Mouse (Mus musculus) cerebellum, postnatal 4 days (tissue): Measurements from ENCODE around the gene Banp.

Experiments
- DNase-seq, 2 experiments: peaks; one replicate each; pipeline ENCODE4 v3.0.0; 2022; ENCODE audit warnings: low spot score in 2 of 2, mixed read lengths in 1 of 2

Banp gene

DNA sequence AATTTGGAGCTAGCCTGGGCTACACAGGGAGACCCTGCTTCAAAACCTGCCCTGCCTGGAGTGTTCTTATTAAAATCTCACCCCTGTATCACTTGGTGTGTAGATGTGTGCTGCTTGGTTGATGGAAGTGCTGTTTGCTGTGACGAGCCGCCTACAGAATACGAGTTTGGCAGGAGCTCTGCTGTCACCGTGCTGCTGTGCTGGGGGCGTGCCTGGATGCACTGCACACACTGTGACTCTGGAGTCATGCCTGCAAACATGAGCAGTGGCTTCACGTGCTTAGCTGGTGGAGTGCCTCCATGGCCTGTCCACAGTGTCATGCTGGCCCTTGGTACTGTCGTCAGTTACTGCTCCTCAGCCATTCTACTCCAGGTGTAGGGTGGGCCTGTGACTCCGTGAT is 109.4 kb downstream of the Banp start:
- DNase-seq, result no peak

DNA sequence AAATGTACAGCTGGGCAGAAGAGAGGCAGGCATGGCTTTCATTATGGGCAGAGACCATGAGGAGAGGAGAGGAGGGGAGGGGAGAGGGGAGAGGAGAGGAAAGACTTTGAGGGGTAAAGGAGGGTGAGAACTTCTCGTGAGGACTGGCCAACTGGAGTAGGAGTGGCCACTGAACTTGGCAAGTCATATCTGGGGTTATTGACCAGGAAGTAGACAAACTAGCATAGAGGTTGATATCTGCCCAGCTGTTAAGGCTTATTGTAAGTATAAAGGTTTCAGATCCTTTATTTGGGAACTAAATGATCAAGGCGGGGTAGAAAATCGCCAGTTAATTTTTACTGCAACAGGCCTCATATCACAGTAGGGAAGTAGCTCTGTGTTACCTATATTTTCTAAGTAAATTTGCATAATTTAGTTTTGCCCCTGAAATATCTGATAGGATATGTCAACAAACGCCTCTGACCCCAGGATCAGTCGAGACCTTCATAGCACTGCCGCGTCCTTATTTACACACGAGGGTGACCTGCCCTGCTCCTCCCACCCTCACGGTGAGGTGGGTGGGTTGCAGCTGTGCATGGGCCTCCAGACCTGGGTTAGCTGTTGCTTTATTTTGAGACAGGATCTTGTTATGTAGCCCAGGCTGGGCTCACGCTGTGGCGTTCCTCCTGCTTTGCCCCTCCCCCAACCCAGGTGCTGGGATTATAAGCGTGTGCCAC is 113.1 kb downstream of the Banp start:
- no peak for DNase-seq

DNA sequence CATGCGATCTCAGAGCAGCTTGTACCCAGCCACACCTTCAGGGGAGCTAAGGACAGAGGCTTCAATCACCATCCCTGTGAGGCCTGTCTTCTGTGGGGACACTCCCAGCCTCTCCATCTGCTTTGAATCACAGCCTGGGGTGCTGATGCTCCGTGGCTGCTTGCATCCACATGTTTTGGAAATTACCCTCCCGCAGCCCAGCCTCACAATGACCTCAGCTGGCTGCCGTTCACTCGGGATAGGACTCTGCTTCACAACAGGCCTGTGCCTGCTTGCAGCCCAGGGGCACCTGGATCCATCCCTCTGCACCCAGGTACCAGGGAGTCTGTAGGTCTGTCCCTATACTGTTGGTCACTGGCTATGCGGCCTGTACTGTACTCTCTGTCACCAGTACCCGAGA is 114.8 kb downstream of the Banp start:
- DNase-seq, result no peak

DNA sequence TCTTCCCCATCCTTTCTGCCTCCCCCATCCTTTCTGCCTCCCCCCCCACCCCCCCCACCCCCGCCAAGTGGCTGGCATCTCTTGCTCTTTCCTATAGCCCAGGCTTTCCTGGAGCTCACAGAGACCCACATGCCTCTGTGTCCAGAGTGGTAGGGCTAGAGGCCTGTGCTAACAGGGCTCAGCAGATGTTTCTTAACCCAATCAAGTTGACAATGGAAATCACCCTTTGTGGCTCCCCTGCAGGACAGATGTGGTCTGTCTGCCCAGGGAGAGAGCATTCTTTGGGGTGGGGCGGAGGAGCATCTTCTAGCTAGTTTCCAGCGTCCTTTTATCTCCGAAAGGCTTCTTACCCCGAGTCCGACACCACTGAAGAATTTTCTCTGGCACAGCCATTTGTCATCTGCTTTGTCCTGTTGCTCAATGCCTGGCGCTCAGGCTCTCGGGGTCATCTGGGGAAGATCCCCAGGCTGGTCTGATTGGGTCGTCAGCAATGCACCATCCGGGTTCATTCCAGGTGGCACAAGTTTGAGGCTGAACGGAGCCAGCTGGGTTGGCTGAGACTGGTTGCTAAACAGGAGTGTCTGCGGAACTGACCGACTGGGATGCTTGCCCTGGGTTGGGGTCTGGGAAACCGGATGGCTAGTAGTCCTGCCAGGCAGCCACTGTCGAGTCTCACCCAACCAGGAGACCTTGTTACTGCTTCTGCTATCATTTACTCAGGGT is 118.4 kb downstream of the Banp start:
- DNase-seq, result no peak

DNA sequence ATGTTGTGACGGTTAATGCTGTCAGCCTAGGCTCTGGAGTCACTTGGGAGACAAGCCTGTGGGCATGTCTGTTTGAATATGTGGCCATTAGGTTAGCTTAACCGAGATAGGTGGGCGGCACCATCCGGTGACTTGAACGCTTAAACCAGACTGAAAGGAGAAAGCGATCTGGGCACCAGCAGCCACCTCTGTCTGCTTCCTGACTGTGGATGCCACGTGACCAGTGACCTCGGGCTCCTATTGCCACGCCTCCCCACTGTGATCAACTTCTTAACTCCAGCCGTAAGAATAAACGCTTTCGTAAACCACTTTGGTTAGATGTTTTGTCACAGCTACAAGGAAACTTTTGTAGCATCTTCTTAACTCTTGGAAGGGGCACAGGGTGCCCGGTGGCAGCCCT is 119.1 kb downstream of the Banp start:
- no peak for DNase-seq

DNA sequence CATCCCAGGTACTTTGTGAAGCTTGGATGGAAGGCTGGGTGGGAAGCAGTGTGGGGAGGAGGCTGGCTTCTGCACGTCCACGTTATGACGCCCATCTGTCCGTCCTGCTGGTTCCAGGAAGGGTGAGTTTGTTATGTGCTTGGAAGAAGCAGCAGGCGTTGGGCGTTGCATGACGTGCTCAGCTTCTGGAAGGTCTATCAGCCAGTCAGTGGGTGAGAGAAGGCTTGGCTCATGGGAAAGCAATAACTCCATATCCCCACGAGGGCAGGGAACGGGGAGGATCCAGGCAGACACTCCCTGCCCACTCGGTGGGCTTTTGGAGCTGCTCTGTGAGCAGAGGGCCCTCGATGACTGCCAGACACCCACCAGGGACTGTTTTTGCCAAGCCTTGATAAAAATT is 119.7 kb downstream of the Banp start:
- no peak for DNase-seq

DNA sequence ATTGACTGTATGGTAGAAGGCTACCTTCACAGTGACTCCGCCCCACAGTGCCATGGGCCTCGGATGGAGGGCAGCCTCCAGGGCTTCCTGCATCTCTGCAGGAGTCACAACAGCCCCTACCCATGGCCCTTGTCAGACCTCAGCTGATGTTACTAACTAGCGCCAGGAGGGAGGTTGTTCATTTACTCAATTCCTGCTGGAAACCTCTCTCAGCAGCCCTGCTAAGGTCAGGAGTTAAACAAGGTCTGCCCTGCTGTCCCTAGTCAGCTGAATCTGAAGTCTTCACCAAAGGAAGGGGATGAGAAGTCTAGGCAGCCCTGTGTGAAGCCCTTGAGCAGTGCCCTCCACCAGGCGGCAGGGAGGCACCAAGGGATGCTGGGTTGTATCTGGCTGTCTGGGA is 121.6 kb downstream of the Banp start:
- no peak for DNase-seq

DNA sequence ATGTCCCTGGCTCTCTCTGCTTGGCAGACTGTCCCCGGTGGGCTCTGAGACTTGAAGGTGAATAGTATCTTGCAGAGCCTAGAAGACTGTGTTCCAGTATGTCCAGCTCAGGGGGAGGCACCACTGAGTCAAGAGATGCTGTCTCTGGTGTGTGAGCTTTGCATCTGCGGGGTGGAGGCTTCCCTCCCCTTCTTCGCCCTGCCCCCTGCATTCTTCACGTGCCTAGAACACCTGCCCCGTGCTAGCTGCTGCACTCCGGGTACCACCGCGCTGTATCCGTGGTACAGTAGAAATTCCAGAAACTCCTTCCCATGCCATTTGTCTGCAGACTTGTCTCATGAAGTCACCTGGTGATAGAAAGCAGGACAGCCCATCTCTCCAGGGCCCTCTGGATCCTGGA is 124.4 kb downstream of the Banp start:
- DNase-seq, result no peak

DNA sequence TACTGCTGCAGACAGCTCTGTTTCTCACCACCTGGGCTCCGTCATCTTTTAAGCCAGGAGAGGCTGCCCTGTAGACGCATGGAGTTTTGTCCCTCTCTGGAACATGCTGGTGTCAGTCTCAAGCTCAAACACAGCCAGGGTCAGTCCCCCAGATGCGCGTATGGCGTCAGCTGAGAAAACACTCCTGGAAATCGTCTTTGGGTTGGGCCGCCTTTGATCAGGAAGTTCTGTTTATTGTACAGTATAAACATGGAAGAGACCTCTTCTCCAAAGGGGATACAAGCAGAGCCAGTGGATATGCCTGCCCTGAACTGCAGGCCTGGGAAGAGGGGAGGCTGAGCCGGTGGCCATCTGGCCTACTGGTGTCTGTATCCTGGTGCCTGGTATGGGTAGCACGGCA is 124.9 kb downstream of the Banp start:
- no peak for DNase-seq

DNA sequence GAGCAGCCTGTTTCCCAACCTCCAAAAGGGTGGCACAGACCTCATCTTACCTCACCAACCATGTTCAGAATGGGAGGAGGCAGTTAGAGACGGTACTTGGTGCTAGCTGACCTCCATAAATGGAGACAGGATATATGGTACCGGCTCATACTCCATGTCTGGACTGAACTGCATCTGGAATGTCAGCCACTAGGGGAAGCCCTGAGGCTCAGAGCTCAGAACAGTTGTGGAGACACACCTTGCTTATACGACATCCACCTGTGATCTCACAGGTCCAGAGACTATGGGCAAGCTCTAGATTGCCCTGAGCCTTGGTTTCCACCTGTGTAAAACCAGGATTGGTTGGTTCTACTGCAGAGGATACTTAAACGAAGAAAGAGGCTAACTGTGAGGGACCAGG is 125.4 kb downstream of the Banp start:
- no peak for DNase-seq

DNA sequence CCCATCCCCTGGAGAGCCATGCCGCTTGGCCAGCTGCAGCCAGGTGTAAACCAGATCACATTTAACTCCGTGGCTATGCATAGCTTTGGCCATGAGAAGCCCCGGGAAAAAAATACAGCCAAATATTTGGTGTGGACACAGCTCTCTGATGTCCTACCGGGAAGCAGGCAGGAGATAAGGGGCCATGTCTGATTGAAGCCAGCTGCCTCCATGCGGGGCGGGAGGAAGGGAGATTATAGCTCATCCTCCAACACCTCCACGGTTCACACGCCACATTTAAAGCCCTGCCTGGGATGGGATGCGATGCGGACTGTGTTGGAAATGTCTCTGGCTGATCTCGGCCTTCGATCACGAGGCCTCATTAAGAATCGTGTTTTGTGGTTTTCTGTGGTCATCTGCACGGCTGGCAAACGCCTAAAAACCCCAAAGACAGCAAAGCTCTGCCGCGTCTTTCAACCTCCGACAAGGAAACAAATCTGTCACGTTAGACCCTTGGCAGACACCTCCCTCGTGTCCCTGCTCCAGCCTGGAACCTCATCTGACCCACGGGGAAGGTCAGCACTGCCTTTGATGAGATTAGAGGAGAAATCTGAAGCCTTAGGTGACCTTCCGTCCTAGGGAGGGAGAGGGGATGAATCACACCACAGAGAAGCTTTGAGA is 126.8 kb downstream of the Banp start:
- DNase-seq, result no peak

DNA sequence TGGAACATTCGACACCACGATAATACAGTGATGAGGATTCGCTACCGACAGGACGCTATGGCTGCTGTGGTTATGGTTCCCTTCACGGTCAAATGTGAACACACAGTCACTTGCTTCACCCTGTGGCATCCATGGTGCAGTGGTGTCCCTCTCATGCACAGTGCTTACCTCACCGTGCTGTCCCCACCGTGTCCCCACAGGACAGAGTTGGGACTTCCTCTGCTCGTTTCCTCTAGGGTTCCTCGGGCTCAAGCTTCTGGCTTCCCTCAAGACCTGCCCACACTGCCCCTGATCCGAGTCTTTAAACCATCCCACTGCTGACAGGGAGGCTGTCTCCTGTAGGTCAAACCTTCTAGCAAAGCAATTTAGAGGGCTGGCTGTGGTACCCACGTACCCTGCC is 128.8 kb downstream of the Banp start:
- DNase-seq, result no peak
